Mouse (Mus musculus) lung, postnatal 0 days (tissue): Measurements from ENCODE around the gene Taar7a. TPM values are rescaled to one million over a fixed set of nuclear protein-coding genes. Genes with fewer than 3 reads are reported as not detected.

Source experiments
- ATAC-seq: fragments of 200-750 bp; cut with Nextera tagmentation; 2 replicates; pipeline ENCODE4 v1.8.0; 2017; ENCODE audit warnings: moderate library complexity
- DNase-seq: peaks from one replicate; pipeline ENCODE4 v3.0.0-alpha.2; 2016; ENCODE audit warnings: low spot score
- H3K27ac ChIP-seq: fragments of 300-500 bp; sonication (generic); 2 replicates; pipeline ENCODE4 v1.5.1; 2014; ENCODE audit warnings: antibody characterized with exemption, mild to moderate bottlenecking, low read length, mixed read lengths
- H3K27me3 ChIP-seq: fragments of 300-500 bp; sonication (generic); replicated peaks from 2 replicates; pipeline ENCODE4 v1.6.1; 2014; ENCODE audit warnings: low read length, mixed read lengths; ENCODE audit not compliant: insufficient read depth
- H3K36me3 ChIP-seq: fragments of 300-500 bp; sonication (generic); 2 replicates; pipeline ENCODE4 v1.6.1; 2014; ENCODE audit warnings: low read length, mixed read lengths; ENCODE audit not compliant: insufficient read depth
- H3K4me1 ChIP-seq: fragments of 300-500 bp; sonication (generic); 2 replicates; pipeline ENCODE4 v1.6.1; 2014; ENCODE audit warnings: antibody characterized with exemption, low read depth, low read length, mixed read lengths; ENCODE audit not compliant: insufficient read depth
- H3K4me2 ChIP-seq: fragments of 300-500 bp; sonication (generic); replicated peaks from 2 replicates; pipeline ENCODE4 v1.6.1; 2014; ENCODE audit warnings: low read depth, mild to moderate bottlenecking, low read length, moderate library complexity, mixed read lengths
- H3K4me3 ChIP-seq: fragments of 300-500 bp; sonication (generic); 2 replicates; pipeline ENCODE4 v1.5.1; 2014; ENCODE audit warnings: low read depth, low read length
- H3K9ac ChIP-seq: fragments of 300-500 bp; sonication (generic); replicated peaks from 2 replicates; pipeline ENCODE4 v1.6.1; 2014; ENCODE audit warnings: low read depth, mild to moderate bottlenecking
- H3K9me3 ChIP-seq: fragments of 300-500 bp; sonication (generic); 2 replicates; pipeline ENCODE4 v1.6.1; 2016; ENCODE audit warnings: low read length, mixed read lengths
- CTCF ChIP-seq: IDR thresholded peaks from 2 replicates; pipeline ENCODE4 v1.5.1; 2016; ENCODE audit warnings: antibody characterized with exemption, mild to moderate bottlenecking
- EP300 ChIP-seq: IDR thresholded peaks from 2 replicates; pipeline ENCODE4 v1.6.1; 2016; ENCODE audit warnings: antibody characterized with exemption, mild to moderate bottlenecking, control low read depth
- WGBS: fragments of 180-500 bp; shearing (Covaris S2); extraction: QIAGEN DNeasy Blood & Tissue Kit; methylation state at CpG from one replicate; pipeline ENCODE4 v1.1.7; 2014; 5-methylcytosine and 5-hydroxymethylcytosine counted together
- polyA plus RNA-seq: library from polyadenylated mRNA; unstranded; fragments of >200 nt; fragmentation: Nextera tagmentation; extraction: Ambion mirVana; gene quantifications from 2 replicates; pipeline ENCODE4 v1.2.1, GENCODE M21; 2015

The Taar7a gene
- polyA plus RNA-seq, 1 experiment from 2014 or later: not detected

- no peak for DNase-seq
- H3K9ac ChIP-seq: no peak overlapping the region
- no peak overlapping the region for H3K27ac ChIP-seq
- no peak for ATAC-seq
- no peak overlapping the region for H3K4me3 ChIP-seq
- no peak for TF ChIP-seq EP300
- no peak for TF ChIP-seq CTCF
- no peaks in the 10 kb centered on the region for H3K36me3 ChIP-seq
- H3K4me1 ChIP-seq: no peaks in the 10 kb centered on the region
- no peaks in the 10 kb centered on the region for H3K9me3 ChIP-seq
- WGBS: 24% methylated on average over 2 of the region's 2 CpGs
- no peaks in the 10 kb centered on the region for H3K27me3 ChIP-seq
- no peak overlapping the region for H3K4me2 ChIP-seq
Observed at GRCm38 (mm10) chr10:24007034-24007433, 13.8 kb upstream of the Taar7a start.

GRCm38 (mm10) chr10:24006442-24006841, 13.2 kb upstream of the Taar7a start:
- H3K4me1 ChIP-seq: no peaks in the 10 kb centered on the region
- DNase-seq (no peak), ATAC-seq (no peak)
- no peak overlapping the region for H3K27ac ChIP-seq
- no peaks in the 10 kb centered on the region for H3K9me3 ChIP-seq
- no peak overlapping the region for H3K4me2 ChIP-seq
- no peaks in the 10 kb centered on the region for H3K27me3 ChIP-seq
- TF ChIP-seq EP300: no peak
- no peak for TF ChIP-seq CTCF
- H3K36me3 ChIP-seq: no peaks in the 10 kb centered on the region
- WGBS: 61% methylated on average over 1 of the region's 1 CpGs
- H3K4me3 ChIP-seq: no peak overlapping the region
- no peak overlapping the region for H3K9ac ChIP-seq

- no peak within 1 kb of the TSS for H3K4me2 ChIP-seq
- 58% methylated on average over 1 of the region's 1 CpGs for WGBS
- no peak for DNase-seq
- H3K36me3 ChIP-seq: no peaks in the 10 kb centered on the region
- no peaks in the 10 kb centered on the region for H3K4me1 ChIP-seq
- no peaks in the 10 kb centered on the region for H3K9me3 ChIP-seq
- no peaks in the 10 kb centered on the region for H3K27me3 ChIP-seq
- ATAC-seq: no peak
- no peak within 1 kb of the TSS for H3K27ac ChIP-seq
- H3K9ac ChIP-seq: no peak within 1 kb of the TSS
- TF ChIP-seq CTCF: no peak
- H3K4me3 ChIP-seq: no peak within 1 kb of the TSS
Observed at GRCm38 (mm10) chr10:23999639-24000038, 6.4 kb upstream of the Taar7a start, which contains the start of gene Taar7b. Gene Taar7b (plus strand): TSS chr10:23999939.

GRCm38 (mm10) chr10:23986419-23986818, 6.9 kb downstream of the Taar7a start:
- TF ChIP-seq CTCF (no peak), EP300 (no peak)
- Histone ChIP-seq H3K9me3 (no peaks in the 10 kb centered on the region), H3K36me3 (no peaks in the 10 kb centered on the region), H3K4me1 (no peaks in the 10 kb centered on the region), H3K9ac (no peak overlapping the region), H3K27ac (no peak overlapping the region), H3K27me3 (no peaks in the 10 kb centered on the region), H3K4me2 (no peak overlapping the region), H3K4me3 (no peak overlapping the region)
- DNase-seq (no peak), ATAC-seq (no peak)
- WGBS: 81% methylated on average over 5 of the region's 5 CpGs

GRCm38 (mm10) chr10:23985546-23985945, 7.7 kb downstream of the Taar7a start, which contains the start of gene Taar6:
Gene Taar6 (minus strand): TSS chr10:23985646.
- H3K9me3 ChIP-seq: no peaks in the 10 kb centered on the region
- no peak for ATAC-seq
- no peak within 1 kb of the TSS for H3K9ac ChIP-seq
- WGBS: 67% methylated on average over 8 of the region's 8 CpGs
- no peak for DNase-seq
- no peak within 1 kb of the TSS for H3K4me2 ChIP-seq
- H3K4me3 ChIP-seq: no peak within 1 kb of the TSS
- H3K27me3 ChIP-seq: no peaks in the 10 kb centered on the region
- H3K27ac ChIP-seq: no peak within 1 kb of the TSS
- TF ChIP-seq EP300 (no peak), CTCF (no peak)
- H3K36me3 ChIP-seq: no peaks in the 10 kb centered on the region
- no peaks in the 10 kb centered on the region for H3K4me1 ChIP-seq

GRCm38 (mm10) chr10:23978901-23979705, 14.2 kb downstream of the Taar7a start:
- Histone ChIP-seq H3K4me3 (no peak overlapping the region), H3K27ac (no peak overlapping the region), H3K9me3 (no peaks in the 10 kb centered on the region), H3K27me3 (no peaks in the 10 kb centered on the region), H3K9ac (no peak overlapping the region), H3K4me1 (no peaks in the 10 kb centered on the region), H3K36me3 (no peaks in the 10 kb centered on the region), H3K4me2 (no peak overlapping the region)
- 38% methylated on average over 16 of the region's 16 CpGs for WGBS
- TF ChIP-seq EP300 (no peak), CTCF (peak; percentile 89)
- DNase-seq (peak; percentile 85), ATAC-seq (peak; percentile 67)
